9 mouse cellular contexts compared by ENCODE assay signal in the genomic region with DNA sequence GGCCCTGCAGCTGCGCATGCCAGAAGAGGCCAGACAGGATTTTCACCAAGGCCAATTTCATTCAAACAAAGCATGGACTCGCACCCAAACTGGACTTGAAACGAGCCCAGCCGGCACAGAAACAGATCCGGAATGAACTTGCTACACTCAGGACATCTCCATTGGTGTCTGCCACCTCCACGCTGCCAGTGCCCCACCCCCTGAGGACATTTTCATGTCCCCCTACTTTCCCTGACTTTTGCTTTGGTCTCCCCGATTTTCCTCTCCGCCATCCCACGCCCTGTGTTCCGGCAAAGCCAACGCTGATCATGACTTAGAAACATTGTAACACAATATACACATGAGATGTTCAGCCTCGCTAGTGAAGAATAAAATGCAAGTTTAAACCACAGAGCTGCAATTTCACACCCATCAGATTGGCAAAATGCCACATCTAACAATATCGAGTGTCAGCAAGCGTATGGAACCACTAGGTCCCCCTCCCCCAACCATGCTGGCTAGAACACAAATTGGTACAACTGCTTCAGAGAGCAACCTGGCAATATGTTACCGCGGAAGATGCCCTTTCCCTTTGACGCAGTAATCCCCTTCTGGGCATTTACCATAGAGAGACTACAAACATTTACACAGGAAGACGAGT. TPM values are rescaled to one million over a fixed set of nuclear protein-coding genes. Genes with fewer than 3 reads are reported as not detected.
DNase-seq lines count a peak whose midpoint lies in the region; ATAC-seq and TF ChIP-seq lines count a peak whose summit lies in the region.
"Had no signal": no experiment of that assay in that cellular context is flagged by ENCODE, and none has a peak within 500 bp of the region (broad histone marks: within the 10 kb centered on the region; RNA-seq: fewer than 3 reads in every experiment).

No protein-coding gene starts in this region.

- no peaks in the 10 kb centered on the region for H3K36me3 ChIP-seq in heart, embryonic 12.5 days
- no peaks in the 10 kb centered on the region for H3K36me3 ChIP-seq in neural tube, embryonic 13.5 days
- H3K36me3 ChIP-seq in hindbrain, postnatal 0 days (ENCODE audit: insufficient read depth, low read length), result no peaks in the 10 kb centered on the region
- H3K36me3 ChIP-seq: heart, embryonic 10.5 days had no signal

- ATAC-seq in heart, embryonic 12.5 days (ENCODE audit: insufficient number of reproducible peaks, low FRiP score), result no peak
- peak; percentile 40; the same call in 1 of the 2 replicates for ATAC-seq in neural tube, embryonic 13.5 days (ENCODE audit: low read depth)
- peak; percentile 19; the same call in 1 of the 2 replicates for ATAC-seq in hindbrain, postnatal 0 days

- no peaks in the 10 kb centered on the region for H3K27me3 ChIP-seq in heart, embryonic 12.5 days (replicated peaks)
- no peaks in the 10 kb centered on the region for H3K27me3 ChIP-seq in neural tube, embryonic 13.5 days
- no peaks in the 10 kb centered on the region for H3K27me3 ChIP-seq in hindbrain, postnatal 0 days (ENCODE audit: insufficient read depth, low read length)

- H3K4me3 ChIP-seq in heart, embryonic 12.5 days, result no peak overlapping the region
- no peak overlapping the region for H3K4me3 ChIP-seq in neural tube, embryonic 13.5 days
- H3K4me3 ChIP-seq in hindbrain, postnatal 0 days (ENCODE audit: low read length), result no peak overlapping the region
- H3K4me3 ChIP-seq: heart, embryonic 10.5 days had no signal

- WGBS in heart, embryonic 12.5 days, result 80% methylated on average over 18 of the region's 18 CpGs
- 67% methylated on average over 18 of the region's 18 CpGs for WGBS in neural tube, embryonic 13.5 days
- 47% methylated on average over 18 of the region's 18 CpGs for WGBS in hindbrain, postnatal 0 days

- no peak overlapping the region for H3K4me2 ChIP-seq in heart, embryonic 12.5 days
- 0 out of 2 replicates have a peak overlapping the region, but pooled peaks have one; percentile 18 for H3K4me2 ChIP-seq in neural tube, embryonic 13.5 days
- peak overlapping the region; percentile 43 for H3K4me2 ChIP-seq in hindbrain, postnatal 0 days (ENCODE audit: low read depth, low read length)

- no peak for DNase-seq in heart, postnatal 10 days
- no peak for DNase-seq in neural tube, embryonic 10.5 days (ENCODE audit: extremely low spot score, low spot score)
- peak; percentile 81 for DNase-seq in hindbrain, postnatal 0 days (ENCODE audit: low spot score)
- peak; percentile 53 for DNase-seq in testis, postnatal 10 days (ENCODE audit: low spot score)
- no peak for DNase-seq in urinary bladder, adult 2 months (ENCODE audit: low spot score)
- no peak for DNase-seq in kidney, adult 8-10 months

- TF ChIP-seq CTCF in hindbrain, postnatal 0 days (IDR thresholded peaks at IDR 0.05; ENCODE audit: low read depth), result no peak

- no peaks in the 10 kb centered on the region for H3K9me3 ChIP-seq in heart, embryonic 12.5 days (replicated peaks)
- H3K9me3 ChIP-seq in neural tube, embryonic 13.5 days, result no peaks in the 10 kb centered on the region
- H3K9me3 ChIP-seq in hindbrain, postnatal 0 days (ENCODE audit: low read length), result no peaks in the 10 kb centered on the region
- H3K9me3 ChIP-seq: heart, embryonic 10.5 days had no signal

- intact Hi-C loops in heart, postnatal 10 days (cut with DNase I), result no loop called here

- H3K27ac ChIP-seq in heart, embryonic 12.5 days (ENCODE audit: poor library complexity, severe bottlenecking), result peak overlapping the region; percentile 37; the same call in 1 of the 2 replicates
- peak overlapping the region; percentile 46; the same call in 1 of the 2 replicates for H3K27ac ChIP-seq in neural tube, embryonic 13.5 days (replicated peaks)
- peak overlapping the region; percentile 70 for H3K27ac ChIP-seq in hindbrain, postnatal 0 days
- H3K27ac ChIP-seq: heart, embryonic 10.5 days had no signal

- peaks cover 52% of the 10 kb centered on the region for H3K4me1 ChIP-seq in heart, embryonic 12.5 days (replicated peaks)
- H3K4me1 ChIP-seq in neural tube, embryonic 13.5 days (replicated peaks), result peaks cover 32% of the 10 kb centered on the region
- H3K4me1 ChIP-seq in hindbrain, postnatal 0 days (ENCODE audit: insufficient read depth, low read length), result peaks cover 22% of the 10 kb centered on the region

- no peak overlapping the region for H3K9ac ChIP-seq in heart, embryonic 12.5 days
- H3K9ac ChIP-seq in neural tube, embryonic 13.5 days, result no peak overlapping the region
- peak overlapping the region; percentile 35 for H3K9ac ChIP-seq in hindbrain, postnatal 0 days (replicated peaks; ENCODE audit: low read length)

RNA-seq across cellular contexts. Expression of gene Usp46, which starts 6.7 kb away (rescaled TPM):
- 41.4 and 44.7 TPM in 2 replicates for polyA plus RNA-seq in heart, embryonic 12.5 days (2016; fragmentation: Nextera tagmentation; extraction: Ambion mirVana)
- 10 to 100 TPM; 47.1 to 50.5 TPM for total RNA-seq in heart, postnatal 10 days (2021)
- 26.5 and 30.9 TPM in 2 replicates for polyA plus RNA-seq in neural tube, embryonic 13.5 days (2015; fragmentation: Nextera tagmentation; extraction: Ambion mirVana)
- total RNA-seq in hindbrain, postnatal 0 days (2014; rRNA removed), result 52.7 and 65.4 TPM in 2 replicates
- polyA plus RNA-seq in hindbrain, postnatal 0 days (2015; fragmentation: Nextera tagmentation; extraction: Ambion mirVana), result 39.1 and 40.5 TPM in 2 replicates
- polyA plus RNA-seq in urinary bladder, adult 2 months (2012; rRNA removed), result 19.9 and 20.2 TPM in 2 replicates

Comparison
In these comparisons a context has a peak if more than half of its experiments do, and no peak if none do; other contexts are left out.
1. DNase-seq: peak in hindbrain, postnatal 0 days (single experiment) and testis, postnatal 10 days (single experiment); none in heart, postnatal 10 days (0 of 2), neural tube, embryonic 10.5 days (single experiment), urinary bladder, adult 2 months (single experiment) and kidney, adult 8-10 months (0 of 2).
2. Peak in every context shown above with its lines, with median percentiles within 50 percentile points of each other: H3K27ac ChIP-seq.